Mouse (Mus musculus): Measurements from ENCODE around the gene Syne2. TPM values are rescaled to one million over a fixed set of nuclear protein-coding genes. Genes with fewer than 3 reads are reported as not detected.

Syne2 gene
- polyA plus RNA-seq, 1 experiment from 2014 or later: 46.2 TPM

DNA sequence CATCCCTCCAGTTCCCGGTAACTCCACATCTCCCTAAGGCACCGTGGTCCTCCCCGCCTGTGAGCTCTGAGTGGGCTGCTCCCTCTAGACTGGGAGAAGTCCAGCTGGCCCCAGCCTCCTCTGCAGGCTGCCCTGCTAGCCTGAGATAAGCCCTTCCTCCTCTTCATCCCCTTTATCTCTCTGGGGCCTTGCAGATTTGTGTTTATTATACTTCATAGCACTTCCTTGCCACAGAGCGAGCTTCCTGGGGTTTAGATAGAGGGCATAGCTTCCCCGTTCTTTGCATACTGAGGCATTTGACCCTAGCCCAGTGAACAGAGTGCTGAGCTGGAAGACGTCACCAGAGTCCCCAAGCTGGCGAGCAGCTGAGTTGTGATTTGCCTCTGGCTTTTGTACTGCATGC lies 37.1 kb downstream of the Syne2 start:
- Histone ChIP-seq H3K27me3 (no peaks in the 10 kb centered on the region), H3K4me2 (no peak overlapping the region), H3K4me3 (no peak overlapping the region), H3K9ac (no peak overlapping the region), H3K27ac (replicated peaks) (no peak overlapping the region), H3K9me3 (no peaks in the 10 kb centered on the region), H3K4me1 (replicated peaks) (no peaks in the 10 kb centered on the region; the same call in 1 of the 2 replicates), H3K36me3 (no peaks in the 10 kb centered on the region)
- ATAC-seq (ENCODE audit: low FRiP score, low read depth): no peak
- 59% methylated on average over 7 of the region's 7 CpGs for WGBS

DNA sequence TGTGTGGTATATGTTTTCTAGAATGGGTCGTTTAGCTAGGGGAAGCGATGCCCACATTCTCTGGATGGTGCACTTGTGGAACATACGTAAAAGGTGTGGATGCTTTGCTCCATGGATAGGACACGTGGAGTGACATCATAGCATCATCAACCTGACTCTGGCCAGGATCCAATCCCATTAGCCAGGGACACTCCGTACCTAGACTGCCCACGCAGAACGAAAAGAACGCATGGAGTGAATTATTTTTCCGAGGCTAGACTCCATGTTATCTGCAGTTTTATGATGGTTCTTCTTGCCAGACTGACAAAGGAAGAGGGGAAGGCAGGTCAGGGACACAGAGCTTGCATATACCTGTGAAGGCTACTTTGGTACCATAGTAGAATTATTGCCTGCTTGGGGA lies 37.7 kb downstream of the Syne2 start:
- Histone ChIP-seq H3K9ac (no peak overlapping the region), H3K27ac (replicated peaks) (no peak overlapping the region), H3K4me1 (replicated peaks) (no peaks in the 10 kb centered on the region; the same call in 1 of the 2 replicates), H3K36me3 (no peaks in the 10 kb centered on the region), H3K4me3 (no peak overlapping the region), H3K4me2 (no peak overlapping the region), H3K27me3 (no peaks in the 10 kb centered on the region), H3K9me3 (no peaks in the 10 kb centered on the region)
- ATAC-seq (ENCODE audit: low FRiP score, low read depth): no peak
- WGBS: 89% methylated on average over 9 of the region's 9 CpGs

DNA sequence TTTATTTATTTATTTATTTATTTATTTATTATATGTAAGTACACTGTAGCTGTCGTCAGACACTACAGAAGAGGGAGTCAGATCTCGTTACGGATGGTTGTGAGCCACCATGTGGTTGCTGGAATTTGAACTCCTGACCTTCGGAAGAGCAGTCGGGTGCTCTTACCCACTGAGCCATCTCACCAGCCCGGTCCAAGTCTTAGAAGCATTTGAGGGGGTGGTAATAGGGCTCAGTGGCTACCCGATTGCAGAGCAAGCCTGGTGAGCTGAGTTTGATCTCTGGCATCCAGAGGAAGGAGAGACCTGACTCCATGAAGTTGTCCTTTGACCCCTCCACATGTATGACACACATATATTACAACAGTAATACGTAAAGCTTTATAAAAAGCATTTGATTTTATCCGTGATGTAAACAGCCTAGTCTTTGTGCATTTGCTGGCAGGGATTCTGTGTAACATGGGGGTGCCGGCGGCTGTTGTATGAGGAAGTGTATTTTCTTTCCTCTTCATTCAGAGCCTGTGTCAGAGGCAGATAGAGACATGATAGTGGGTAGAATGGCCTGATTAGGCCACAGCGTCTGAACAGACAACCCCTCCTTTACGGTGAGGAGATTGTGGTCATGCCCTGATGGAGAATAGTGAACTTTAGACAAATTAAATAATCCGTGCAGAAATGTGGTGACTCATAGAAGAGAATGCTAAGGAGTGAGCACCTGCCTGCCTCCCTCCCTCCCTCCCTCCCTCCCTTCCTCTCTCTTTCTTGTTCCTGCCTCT lies 38.3 kb downstream of the Syne2 start:
- no peaks in the 10 kb centered on the region for H3K36me3 ChIP-seq
- H3K27me3 ChIP-seq: no peaks in the 10 kb centered on the region
- WGBS: 74% methylated on average over 14 of the region's 14 CpGs
- H3K4me1 ChIP-seq (replicated peaks): no peaks in the 10 kb centered on the region; the same call in 1 of the 2 replicates
- H3K4me2 ChIP-seq: no peak overlapping the region
- no peak overlapping the region for H3K27ac ChIP-seq (replicated peaks)
- H3K4me3 ChIP-seq: no peak overlapping the region
- no peak overlapping the region for H3K9ac ChIP-seq
- ATAC-seq (ENCODE audit: low FRiP score, low read depth): no peak
- no peaks in the 10 kb centered on the region for H3K9me3 ChIP-seq

DNA sequence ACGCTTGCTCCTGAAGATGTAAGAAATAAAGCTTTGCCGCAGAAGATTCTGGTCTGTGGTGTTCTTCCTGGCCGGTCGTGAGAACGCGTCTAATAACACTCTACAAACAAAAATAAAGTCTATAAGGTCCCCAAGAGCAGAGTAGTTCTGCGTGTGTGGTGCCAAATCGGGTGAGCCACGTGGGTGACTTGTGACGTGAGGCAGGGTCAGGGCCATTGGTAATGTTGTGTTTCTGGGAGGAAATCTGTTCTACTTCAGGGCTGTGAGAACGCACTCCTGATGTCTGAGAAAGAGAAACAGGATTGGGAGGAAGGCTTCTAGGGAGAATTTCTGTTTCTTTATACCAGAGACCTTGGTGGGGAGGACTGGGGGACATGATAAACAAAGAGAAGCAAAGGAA lies 42.0 kb downstream of the Syne2 start:
- no peak for ATAC-seq (ENCODE audit: low FRiP score, low read depth)
- Histone ChIP-seq H3K9me3 (no peaks in the 10 kb centered on the region), H3K4me1 (replicated peaks) (no peaks in the 10 kb centered on the region), H3K36me3 (no peaks in the 10 kb centered on the region), H3K4me2 (no peak overlapping the region), H3K27ac (replicated peaks) (no peak overlapping the region), H3K27me3 (no peaks in the 10 kb centered on the region), H3K4me3 (no peak overlapping the region), H3K9ac (no peak overlapping the region)
- WGBS: 92% methylated on average over 11 of the region's 11 CpGs

DNA sequence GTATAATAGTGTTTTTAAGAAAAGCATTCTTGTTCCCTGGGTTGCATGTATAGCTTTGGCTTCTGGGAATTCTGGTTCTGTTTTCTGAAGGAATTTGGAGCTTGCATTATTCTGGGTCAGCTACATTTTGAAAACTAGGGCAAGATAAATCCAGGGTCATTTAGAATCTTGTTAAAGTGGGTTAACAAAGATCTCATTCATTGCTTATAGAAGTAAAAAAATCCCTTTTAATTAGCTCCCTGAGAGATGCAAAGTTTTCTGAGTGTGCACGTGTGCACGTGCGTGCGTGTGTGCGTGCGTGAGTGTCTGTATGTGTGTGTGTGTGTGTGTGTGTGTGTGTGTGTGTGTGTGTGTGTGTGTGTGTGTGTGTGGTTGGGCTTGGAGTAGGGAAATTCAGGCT lies 42.9 kb downstream of the Syne2 start:
- no peaks in the 10 kb centered on the region for H3K4me1 ChIP-seq (replicated peaks)
- no peak overlapping the region for H3K4me2 ChIP-seq
- no peaks in the 10 kb centered on the region for H3K36me3 ChIP-seq
- no peak overlapping the region for H3K27ac ChIP-seq (replicated peaks)
- WGBS: 79% methylated on average over 6 of the region's 6 CpGs
- no peak for ATAC-seq (ENCODE audit: low FRiP score, low read depth)
- no peak overlapping the region for H3K9ac ChIP-seq
- H3K4me3 ChIP-seq: no peak overlapping the region
- no peaks in the 10 kb centered on the region for H3K9me3 ChIP-seq
- no peaks in the 10 kb centered on the region for H3K27me3 ChIP-seq

DNA sequence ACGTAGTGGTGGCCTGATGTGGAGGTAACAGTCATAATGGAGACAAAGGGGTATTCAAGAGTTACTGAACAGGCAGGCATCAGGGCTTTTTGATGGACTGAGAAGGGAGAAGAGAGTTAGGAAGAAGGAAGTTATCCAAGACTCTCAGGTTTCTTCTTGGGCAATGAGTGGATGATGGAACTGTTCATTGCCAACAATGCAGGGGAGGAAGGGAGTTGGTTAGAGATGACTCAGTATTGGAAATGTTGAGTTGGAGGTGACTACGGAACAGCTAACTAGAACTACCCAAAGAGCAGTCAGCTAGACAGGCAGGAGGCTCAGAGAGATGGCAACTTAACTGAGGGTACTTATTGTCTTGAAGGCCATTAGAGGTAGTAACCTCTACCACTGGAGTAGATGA lies 47.2 kb downstream of the Syne2 start:
- Histone ChIP-seq H3K4me3 (no peak overlapping the region), H3K27me3 (no peaks in the 10 kb centered on the region), H3K9me3 (no peaks in the 10 kb centered on the region), H3K27ac (replicated peaks) (no peak overlapping the region), H3K4me1 (replicated peaks) (peaks cover 5% of the 10 kb centered on the region; the same call in 1 of the 2 replicates), H3K9ac (no peak overlapping the region), H3K4me2 (no peak overlapping the region), H3K36me3 (no peaks in the 10 kb centered on the region)
- no peak for ATAC-seq (ENCODE audit: low FRiP score, low read depth)
- WGBS: 83% methylated on average over 2 of the region's 2 CpGs

DNA sequence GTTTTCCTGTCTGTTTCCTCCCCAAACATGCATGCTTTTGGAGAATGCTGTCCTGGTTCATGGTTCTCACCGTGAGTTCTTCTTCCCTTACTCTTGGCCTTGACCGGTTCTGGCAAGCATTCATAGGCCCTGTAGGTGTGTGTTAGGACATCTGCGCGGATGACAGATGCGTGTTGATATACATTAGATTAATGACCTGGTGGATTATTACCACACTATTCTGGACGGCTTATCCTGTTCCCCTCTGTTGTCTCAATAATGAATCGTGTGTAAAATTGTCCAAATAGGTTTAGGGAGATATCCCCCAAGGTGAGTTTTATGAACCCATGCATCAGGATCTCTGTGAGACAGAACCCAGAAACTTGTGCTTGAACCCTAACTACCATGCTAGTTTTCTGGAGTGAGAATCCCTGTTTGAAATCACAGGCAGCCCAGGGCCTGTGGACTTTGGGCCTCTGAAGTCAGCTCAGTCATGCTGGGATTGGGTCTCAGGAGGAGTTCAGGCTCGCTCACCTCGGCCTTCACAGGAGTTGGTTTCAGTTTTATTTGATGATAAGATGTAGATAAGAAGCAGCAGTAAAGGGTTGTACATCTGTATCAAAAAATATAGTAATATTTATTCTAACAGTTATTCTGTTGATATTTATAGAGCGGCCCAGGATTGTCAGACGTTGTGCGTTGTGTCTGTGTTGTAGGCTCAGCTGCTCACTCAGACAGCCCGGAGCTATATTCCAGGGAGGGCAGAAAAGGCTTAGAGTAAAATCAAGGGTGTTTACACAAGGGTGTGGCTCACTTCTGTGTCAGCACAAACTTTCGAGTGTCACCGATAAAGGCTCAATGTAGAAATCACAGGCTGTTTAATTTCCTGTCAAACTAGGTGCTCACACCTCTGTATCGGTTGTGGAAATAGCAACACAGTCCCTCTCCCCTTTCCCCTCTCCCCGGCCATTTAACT lies 48.8 kb downstream of the Syne2 start:
- H3K4me1 ChIP-seq (replicated peaks): peaks cover 5% of the 10 kb centered on the region; the same call in 1 of the 2 replicates
- no peaks in the 10 kb centered on the region for H3K36me3 ChIP-seq
- no peak overlapping the region for H3K4me2 ChIP-seq
- H3K27ac ChIP-seq (replicated peaks): no peak overlapping the region
- no peaks in the 10 kb centered on the region for H3K27me3 ChIP-seq
- ATAC-seq (ENCODE audit: low FRiP score, low read depth): no peak
- 85% methylated on average over 17 of the region's 17 CpGs for whole genome bisulfite sequencing
- no peak overlapping the region for H3K4me3 ChIP-seq
- H3K9ac ChIP-seq: no peak overlapping the region
- H3K9me3 ChIP-seq: no peaks in the 10 kb centered on the region

DNA sequence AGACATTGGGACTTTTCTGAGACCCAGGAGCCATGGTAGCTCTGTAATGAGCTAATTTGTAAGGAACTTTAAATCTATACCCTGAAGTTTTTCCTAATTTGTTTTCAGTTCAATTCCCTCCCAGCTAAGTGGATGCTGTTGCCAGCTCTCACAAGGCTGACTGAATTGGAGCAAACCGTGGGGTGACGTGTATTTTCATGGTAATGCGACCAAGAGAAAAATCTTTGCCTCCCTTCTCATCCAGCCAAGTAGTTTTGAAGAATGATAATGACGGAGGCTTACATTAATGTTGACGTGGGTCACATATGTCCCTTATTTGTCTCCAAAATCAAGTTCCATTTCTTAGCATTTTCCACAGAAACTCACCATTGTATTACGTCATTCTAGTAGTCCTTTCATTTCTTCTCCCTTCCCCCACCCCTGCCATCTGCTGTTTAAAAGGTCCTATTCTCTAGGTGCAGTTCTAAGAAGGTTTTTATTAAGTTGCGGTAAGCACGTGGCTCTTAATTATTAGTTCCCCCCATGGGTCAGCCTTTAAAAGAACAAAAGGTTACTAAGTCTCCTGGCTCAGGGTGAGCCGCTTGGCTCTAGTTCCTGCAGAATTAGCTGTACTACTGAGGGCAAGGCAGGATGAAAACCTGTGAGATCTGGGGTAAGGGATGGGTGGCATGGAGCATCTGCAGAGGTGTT lies 55.8 kb downstream of the Syne2 start:
- peak overlapping the region; percentile 21 for H3K4me2 ChIP-seq
- H3K4me1 ChIP-seq (replicated peaks): peaks cover 20% of the 10 kb centered on the region
- peak; percentile 45; the same call in 1 of the 2 replicates for ATAC-seq (ENCODE audit: low FRiP score, low read depth)
- H3K4me3 ChIP-seq: no peak overlapping the region
- H3K9ac ChIP-seq: no peak overlapping the region
- no peaks in the 10 kb centered on the region for H3K9me3 ChIP-seq
- no peak overlapping the region for H3K27ac ChIP-seq (replicated peaks)
- no peaks in the 10 kb centered on the region for H3K36me3 ChIP-seq
- WGBS: 17% methylated on average over 9 of the region's 9 CpGs
- no peaks in the 10 kb centered on the region for H3K27me3 ChIP-seq

DNA sequence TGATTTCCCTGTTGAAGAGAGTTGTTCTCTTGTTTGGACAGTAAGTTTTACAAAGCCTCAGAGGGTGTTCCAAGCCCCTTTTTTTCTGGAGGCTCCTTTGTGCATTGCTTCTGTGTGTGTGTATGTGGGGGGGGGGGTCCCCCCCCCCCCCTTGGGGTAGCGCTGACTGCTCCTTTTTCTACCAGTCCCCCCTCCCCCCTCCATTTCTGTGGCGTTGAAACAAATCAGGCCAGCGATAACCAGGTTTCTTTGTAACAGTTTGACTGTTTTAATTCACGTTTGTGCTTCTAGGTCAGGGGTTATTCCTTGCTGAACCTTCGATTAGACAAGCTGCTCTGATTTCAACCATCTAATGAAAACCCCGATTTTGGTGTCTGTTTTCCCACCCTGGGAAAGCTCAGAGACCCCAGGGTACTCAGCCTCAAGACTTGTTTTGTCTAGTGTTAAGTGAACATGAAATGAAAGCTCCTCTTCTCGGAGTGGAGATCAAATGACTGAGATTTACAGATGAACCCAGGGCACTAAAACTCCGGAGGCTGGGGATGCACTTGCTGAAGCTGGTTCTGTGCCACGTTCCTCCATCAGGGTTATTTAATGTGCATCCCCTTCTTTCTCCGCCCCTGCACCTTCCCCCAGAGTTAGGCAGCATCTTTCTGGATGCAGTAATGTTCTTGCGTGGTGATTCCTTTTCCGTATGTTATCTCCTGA lies 56.5 kb downstream of the Syne2 start:
- Histone ChIP-seq H3K27me3 (no peaks in the 10 kb centered on the region), H3K36me3 (no peaks in the 10 kb centered on the region), H3K27ac (replicated peaks) (no peak overlapping the region), H3K9me3 (no peaks in the 10 kb centered on the region), H3K4me2 (peak overlapping the region; percentile 21), H3K4me1 (replicated peaks) (peaks cover 15% of the 10 kb centered on the region), H3K4me3 (no peak overlapping the region), H3K9ac (no peak overlapping the region)
- 21% methylated on average over 12 of the region's 12 CpGs for WGBS
- no peak for ATAC-seq (ENCODE audit: low FRiP score, low read depth)

DNA sequence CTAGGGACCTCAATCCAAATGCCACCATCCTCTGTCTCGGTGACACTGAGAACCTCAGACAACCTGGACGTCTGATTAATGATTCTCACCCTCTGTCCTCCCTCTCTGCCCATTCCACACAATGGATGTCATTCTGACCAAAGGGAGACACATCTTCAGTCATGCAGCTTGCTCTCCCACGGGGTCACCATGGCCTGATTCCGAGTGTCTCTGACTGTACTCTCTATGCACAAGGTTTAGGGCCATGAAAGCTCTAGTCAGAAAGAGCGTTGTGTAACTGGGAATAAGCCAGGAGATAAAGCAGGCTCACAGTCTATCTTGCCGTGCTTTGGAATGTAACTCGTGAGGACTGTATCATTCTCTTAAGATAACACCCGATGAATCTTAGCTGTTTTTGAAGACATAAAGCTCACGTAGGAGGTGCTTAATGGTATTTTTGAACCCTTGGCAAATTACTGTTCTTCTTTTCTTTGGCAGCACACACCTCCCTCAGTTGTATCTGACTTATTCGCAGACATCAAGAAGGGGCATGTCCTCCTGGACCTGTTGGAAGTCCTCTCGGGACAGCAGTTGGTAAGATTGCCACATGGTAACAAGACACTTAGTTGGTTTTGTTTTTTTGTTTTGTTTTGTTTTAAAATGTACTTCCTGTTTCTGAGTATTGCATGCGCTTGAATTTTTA lies 61.8 kb downstream of the Syne2 start:
- H3K4me3 ChIP-seq: no peak overlapping the region
- no peak overlapping the region for H3K9ac ChIP-seq
- H3K9me3 ChIP-seq: no peaks in the 10 kb centered on the region
- 82% methylated on average over 12 of the region's 12 CpGs for whole genome bisulfite sequencing
- H3K27me3 ChIP-seq: no peaks in the 10 kb centered on the region
- H3K27ac ChIP-seq (replicated peaks): no peak overlapping the region
- no peak for ATAC-seq (ENCODE audit: low FRiP score, low read depth)
- H3K4me1 ChIP-seq (replicated peaks): peaks cover 4% of the 10 kb centered on the region
- H3K36me3 ChIP-seq: no peaks in the 10 kb centered on the region; the same call in 1 of the 2 replicates
- H3K4me2 ChIP-seq: no peak overlapping the region

DNA sequence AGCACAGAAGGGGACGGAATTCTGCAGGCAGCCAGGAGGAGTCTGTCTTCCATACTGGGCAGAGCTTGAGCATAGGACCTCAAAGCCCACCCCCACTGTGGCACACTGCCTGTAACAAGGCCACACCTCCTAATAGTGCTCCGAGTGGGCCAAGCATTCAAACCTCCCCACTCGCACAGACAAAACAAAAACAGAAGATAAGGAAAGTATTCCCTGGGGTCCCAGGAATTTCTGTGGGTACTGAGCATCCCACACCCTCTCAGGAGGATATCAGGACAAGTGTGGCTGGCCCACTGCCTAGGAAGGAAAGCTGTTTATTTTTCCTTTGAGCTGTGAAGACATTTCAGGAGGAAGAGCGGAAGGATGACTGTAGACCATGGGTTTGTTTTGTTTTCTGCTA lies 63.6 kb downstream of the Syne2 start:
- Histone ChIP-seq H3K36me3 (no peaks in the 10 kb centered on the region; the same call in 1 of the 2 replicates), H3K4me1 (replicated peaks) (no peaks in the 10 kb centered on the region), H3K4me3 (no peak overlapping the region), H3K27me3 (no peaks in the 10 kb centered on the region), H3K9me3 (no peaks in the 10 kb centered on the region), H3K4me2 (no peak overlapping the region), H3K27ac (replicated peaks) (no peak overlapping the region), H3K9ac (no peak overlapping the region)
- no peak for ATAC-seq (ENCODE audit: low FRiP score, low read depth)
- WGBS: 67% methylated on average over 4 of the region's 4 CpGs

Measured in hindbrain, embryonic 15.5 days (tissue).